Mouse (Mus musculus): ENCODE data around the gene Fezf1. TPM values are rescaled to one million over a fixed set of nuclear protein-coding genes. Genes with fewer than 3 reads are reported as not detected.

Fezf1 gene
- total and polyA plus RNA-seq, 3 experiments, result not detected

DNA sequence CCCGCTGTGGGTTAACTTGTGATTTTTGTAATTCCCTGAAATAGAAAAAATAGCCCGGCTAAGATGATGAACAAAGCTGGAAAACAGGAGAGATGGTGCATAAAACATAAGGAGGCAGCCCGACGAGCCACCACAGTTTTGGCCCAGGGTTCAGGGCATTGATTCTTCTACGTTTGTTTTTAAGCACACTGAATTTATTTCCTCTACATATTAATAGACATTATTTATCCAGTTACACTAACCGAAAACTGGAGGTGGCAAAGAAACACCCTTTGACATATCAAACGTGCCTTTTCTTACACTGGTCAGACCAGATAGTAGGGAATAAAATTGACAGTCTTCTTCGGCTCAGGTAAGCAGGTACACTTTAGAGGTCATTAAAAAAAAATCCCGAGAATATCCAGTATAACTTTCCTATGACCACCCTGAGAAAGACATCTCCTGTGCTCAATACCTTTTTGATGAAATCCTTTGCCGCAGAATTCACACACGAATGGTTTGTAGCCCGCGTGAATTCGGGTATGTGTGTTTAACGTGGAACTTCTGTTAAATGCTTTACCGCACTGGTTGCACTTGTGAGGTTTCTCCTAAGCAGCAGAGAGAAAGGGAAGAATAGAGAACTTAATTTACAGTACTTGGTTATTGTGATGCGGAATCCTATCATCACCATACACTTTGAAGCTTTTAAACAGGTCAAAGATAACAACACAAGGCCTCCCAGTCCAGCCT lies 1.9 kb downstream of the Fezf1 start:
- Histone ChIP-seq H3K36me3 (ENCODE audit: control insufficient read depth in 1 of 2, insufficient read depth in 2 of 2, low read length in 2 of 2) (no peaks in the 10 kb centered on the region), H3K4me3 (ENCODE audit: control insufficient read depth in 1 of 2, insufficient read depth in 1 of 2, low read depth in 2 of 2, low read length in 2 of 2) (no peak overlapping the region), H3K9ac (ENCODE audit: control insufficient read depth, low read depth, low read length, poor library complexity, severe bottlenecking) (no peak overlapping the region), H3K4me1 (ENCODE audit: control insufficient read depth in 1 of 2, insufficient read depth in 2 of 2, low read length in 2 of 2) (no peaks in the 10 kb centered on the region), H3K27ac (ENCODE audit: control insufficient read depth, low read depth, low read length) (no peak overlapping the region), H3K79me2 (ENCODE audit: control insufficient read depth, insufficient read depth, low read length, poor library complexity) (no peaks in the 10 kb centered on the region), H3K9me3 (replicated peaks; ENCODE audit: insufficient read depth, low read length) (no peaks in the 10 kb centered on the region), H3K27me3 (ENCODE audit: control insufficient read depth in 1 of 2, insufficient read depth in 2 of 2, low read length in 2 of 2) (no peaks in the 10 kb centered on the region)
- DNase-seq (ENCODE audit: low read depth, low spot score), result no peak
- TF ChIP-seq TAL1 (IDR thresholded peaks at IDR 0.05; ENCODE audit: low read length) (no peak), SMC3 (IDR thresholded peaks at IDR 0.05; ENCODE audit: low read depth, low read length) (no peak), TBP (IDR thresholded peaks at IDR 0.05; ENCODE audit: low read depth, low read length) (no peak), TCF12 (IDR thresholded peaks at IDR 0.05; ENCODE audit: low read depth, low read length) (no peak), MEF2A (IDR thresholded peaks at IDR 0.05; ENCODE audit: extremely low read depth, insufficient replicate concordance, low read depth, low read length, poor library complexity, severe bottlenecking) (no peak), UBTF (IDR thresholded peaks at IDR 0.05; ENCODE audit: borderline replicate concordance, insufficient read depth, low read depth, low read length) (no peak), GABPA (IDR thresholded peaks at IDR 0.05; ENCODE audit: low read depth, low read length) (no peak), ZC3H11A (IDR thresholded peaks at IDR 0.05; ENCODE audit: low read depth, low read length) (no peak), USF2 (IDR thresholded peaks at IDR 0.05; ENCODE audit: borderline replicate concordance in 1 of 2, insufficient read depth in 1 of 2, low read depth in 1 of 2, low read length in 2 of 2) (no peak), MYC (IDR thresholded peaks at IDR 0.05; ENCODE audit: low read depth, low read length) (no peak), HCFC1 (IDR thresholded peaks at IDR 0.05; ENCODE audit: low read depth, low read length) (no peak)

DNA sequence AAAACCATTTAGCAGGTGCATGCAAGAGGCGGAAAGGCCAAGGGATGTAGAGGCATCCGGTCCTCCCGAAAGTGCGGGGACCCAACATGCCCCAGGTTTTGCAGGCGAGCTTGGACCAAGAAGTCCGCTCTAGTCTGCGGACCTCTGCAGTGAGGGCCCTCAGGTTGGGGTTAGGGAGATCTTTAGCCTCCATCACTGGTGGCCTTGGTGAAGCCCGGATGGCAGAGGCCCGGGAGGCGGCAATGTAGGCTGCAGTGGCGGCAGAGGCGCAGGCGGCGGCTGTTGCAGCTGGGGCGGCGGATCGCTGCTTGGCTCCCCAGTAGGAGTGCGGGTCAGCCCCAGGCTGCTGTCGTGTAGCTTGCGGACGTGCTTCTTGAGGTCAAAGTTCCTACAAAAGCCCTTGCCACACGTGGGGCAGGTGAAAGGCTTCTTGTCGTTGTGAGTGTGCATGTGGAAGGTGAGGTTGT lies 2.6 kb downstream of the Fezf1 start:
- no peak overlapping the region for H3K9ac ChIP-seq (ENCODE audit: control insufficient read depth, low read depth, low read length, poor library complexity, severe bottlenecking)
- H3K4me3 ChIP-seq (ENCODE audit: control insufficient read depth in 1 of 2, insufficient read depth in 1 of 2, low read depth in 2 of 2, low read length in 2 of 2), result no peak overlapping the region
- H3K79me2 ChIP-seq (ENCODE audit: control insufficient read depth, insufficient read depth, low read length, poor library complexity), result no peaks in the 10 kb centered on the region
- no peak for DNase-seq (ENCODE audit: low read depth, low spot score)
- no peaks in the 10 kb centered on the region for H3K36me3 ChIP-seq (ENCODE audit: control insufficient read depth in 1 of 2, insufficient read depth in 2 of 2, low read length in 2 of 2)
- H3K4me1 ChIP-seq (ENCODE audit: control insufficient read depth in 1 of 2, insufficient read depth in 2 of 2, low read length in 2 of 2), result no peaks in the 10 kb centered on the region
- no peaks in the 10 kb centered on the region for H3K27me3 ChIP-seq (ENCODE audit: control insufficient read depth in 1 of 2, insufficient read depth in 2 of 2, low read length in 2 of 2)
- H3K9me3 ChIP-seq (replicated peaks; ENCODE audit: insufficient read depth, low read length), result no peaks in the 10 kb centered on the region
- H3K27ac ChIP-seq (ENCODE audit: control insufficient read depth, low read depth, low read length), result no peak overlapping the region
- no peak for TF ChIP-seq CTCF (IDR thresholded peaks at IDR 0.05 in 2 of 3, conservative IDR thresholded peaks at IDR 0.05 in 1 of 3; ENCODE audit: control insufficient read depth in 1 of 3, insufficient read depth in 1 of 3, low read depth in 2 of 3, low read length in 3 of 3, poor library complexity in 1 of 3, severe bottlenecking in 1 of 3)
- TF ChIP-seq TBP (IDR thresholded peaks at IDR 0.05; ENCODE audit: low read depth, low read length), result no peak
- TF ChIP-seq SMC3 (IDR thresholded peaks at IDR 0.05; ENCODE audit: low read depth, low read length), result no peak
- no peak for TF ChIP-seq ETS1 (IDR thresholded peaks at IDR 0.05; ENCODE audit: low read depth, low read length)
- TF ChIP-seq NRF1 (IDR thresholded peaks at IDR 0.05; ENCODE audit: insufficient read depth, low read depth, low read length, poor library complexity, severe bottlenecking), result no peak
- no peak for TF ChIP-seq KAT2A (conservative IDR thresholded peaks at IDR 0.05; ENCODE audit: low read depth, low read length)
- TF ChIP-seq ZNF384 (IDR thresholded peaks at IDR 0.05; ENCODE audit: low read depth, low read length), result no peak
